Mouse (Mus musculus) MEL (cell line): ENCODE results near the gene Nudt15. TPM values are rescaled to one million over a fixed set of nuclear protein-coding genes. Genes with fewer than 3 reads are reported as not detected.

Experiments
- DNase-seq: peaks from one replicate; pipeline ENCODE4 v3.0.0; 2011; ENCODE audit warnings: low read depth, low spot score
- H3K27ac ChIP-seq: 2 replicates; pipeline ENCODE4 v1.5.1; 2012; ENCODE audit warnings: low read depth, mild to moderate bottlenecking, control low read depth, low read length, moderate library complexity; ENCODE audit not compliant: control insufficient read depth
- H3K27me3 ChIP-seq, 2 experiments: fragments of 150-350 bp in 1 of 2; sonication (generic) in 1 of 2; 2 replicates each; pipeline ENCODE4 v1.6.1; 2012; ENCODE audit warnings: low read length in 2 of 2, mild to moderate bottlenecking in 2 of 2, improper control_type of control experiment in 1 of 2, moderate library complexity in 1 of 2; ENCODE audit not compliant: insufficient read depth in 2 of 2, control insufficient read depth in 1 of 2
- H3K36me3 ChIP-seq, 2 experiments: 2 replicates each; pipeline ENCODE4 v1.6.1; 2012 to 2014; ENCODE audit warnings: low read length in 2 of 2, improper control_type of control experiment in 1 of 2, inconsistent platforms in 1 of 2, mild to moderate bottlenecking in 1 of 2; ENCODE audit not compliant: insufficient read depth in 2 of 2, control insufficient read depth in 1 of 2
- H3K4me1 ChIP-seq, 2 experiments: fragments of 150-350 bp in 1 of 2; sonication (generic) in 1 of 2; 2 replicates each; pipeline ENCODE4 v1.6.1; 2012; ENCODE audit warnings: low read length in 2 of 2, improper control_type of control experiment in 1 of 2, mild to moderate bottlenecking in 1 of 2; ENCODE audit not compliant: insufficient read depth in 2 of 2, control insufficient read depth in 1 of 2
- H3K4me3 ChIP-seq, 2 experiments: fragments of 150-350 bp in 1 of 2; sonication (generic) in 1 of 2; 2 replicates each; pipeline ENCODE4 v1.5.1; 2012; ENCODE audit warnings: low read depth in 2 of 2, low read length in 2 of 2, mild to moderate bottlenecking in 2 of 2, moderate library complexity in 2 of 2, control low read depth in 1 of 2, improper control_type of control experiment in 1 of 2; ENCODE audit not compliant: control insufficient read depth in 1 of 2, insufficient read depth in 1 of 2
- H3K79me2 ChIP-seq: 2 replicates; pipeline ENCODE4 v1.6.1; 2012; ENCODE audit warnings: mild to moderate bottlenecking, low read length, moderate library complexity; ENCODE audit not compliant: control insufficient read depth, poor library complexity, insufficient read depth
- H3K9ac ChIP-seq: 2 replicates; pipeline ENCODE4 v1.6.1; 2012; ENCODE audit warnings: low read depth, mild to moderate bottlenecking, control low read depth, low read length, moderate library complexity; ENCODE audit not compliant: control insufficient read depth, poor library complexity, severe bottlenecking
- H3K9me3 ChIP-seq: fragments of 150-350 bp; sonication (generic); replicated peaks from 2 replicates; pipeline ENCODE4 v1.6.1; 2012; ENCODE audit warnings: mild to moderate bottlenecking, low read length, improper control_type of control experiment, moderate library complexity; ENCODE audit not compliant: insufficient read depth
- CHD2 ChIP-seq: IDR thresholded peaks from 2 replicates; pipeline ENCODE4 v1.6.1; 2011; ENCODE audit warnings: low read length, improper control_type of control experiment
- E2F4 ChIP-seq: IDR thresholded peaks from 2 replicates; pipeline ENCODE4 v1.6.1; 2011; ENCODE audit warnings: low read depth, low read length, improper control_type of control experiment, borderline replicate concordance
- ELF1 ChIP-seq: IDR thresholded peaks from 2 replicates; pipeline ENCODE4 v1.6.1; 2014; ENCODE audit warnings: low read depth, mild to moderate bottlenecking, inconsistent platforms, low read length, improper control_type of control experiment, moderate library complexity
- EP300 ChIP-seq, 2 experiments: IDR thresholded peaks; 2 replicates each; pipeline ENCODE4 v1.6.1; 2011; ENCODE audit warnings: improper control_type of control experiment in 2 of 2, low read length in 2 of 2, low read depth in 1 of 2, mild to moderate bottlenecking in 1 of 2
- GABPA ChIP-seq: IDR thresholded peaks from 2 replicates; pipeline ENCODE4 v1.6.1; 2012; ENCODE audit warnings: low read depth, mild to moderate bottlenecking, inconsistent platforms, low read length, improper control_type of control experiment, moderate library complexity
- GATA1 ChIP-seq: IDR thresholded peaks from 2 replicates; pipeline ENCODE4 v1.6.1; 2011; ENCODE audit warnings: low read depth, low read length, improper control_type of control experiment
- HCFC1 ChIP-seq: IDR thresholded peaks from 2 replicates; pipeline ENCODE4 v1.6.1; 2012; ENCODE audit warnings: low read depth, mild to moderate bottlenecking, inconsistent platforms, low read length, improper control_type of control experiment, moderate library complexity
- JUND ChIP-seq: IDR thresholded peaks from 2 replicates; pipeline ENCODE4 v1.6.1; 2011; ENCODE audit warnings: low read depth, mild to moderate bottlenecking, improper control_type of control experiment, low read length
- KAT2A ChIP-seq: conservative IDR thresholded peaks from 2 replicates; pipeline ENCODE4 v1.6.1; 2012; ENCODE audit warnings: low read depth, low read length, improper control_type of control experiment, inconsistent platforms
- MAFK ChIP-seq: IDR thresholded peaks from 2 replicates; pipeline ENCODE4 v1.6.1; 2011; ENCODE audit warnings: low read depth, mild to moderate bottlenecking, low read length, improper control_type of control experiment, borderline replicate concordance
- MAX ChIP-seq: IDR thresholded peaks from 2 replicates; pipeline ENCODE4 v1.6.1; 2011; ENCODE audit warnings: low read length, improper control_type of control experiment
- MAZ ChIP-seq: IDR thresholded peaks from 2 replicates; pipeline ENCODE4 v1.6.1; 2012; ENCODE audit warnings: low read depth, mild to moderate bottlenecking, inconsistent platforms, low read length, improper control_type of control experiment
- MEF2A ChIP-seq: IDR thresholded peaks from 2 replicates; pipeline ENCODE4 v1.6.1; 2014; ENCODE audit warnings: low read depth, mild to moderate bottlenecking, inconsistent platforms, low read length, improper control_type of control experiment; ENCODE audit not compliant: poor library complexity, insufficient replicate concordance, severe bottlenecking; ENCODE audit errors: extremely low read depth
- MXI1 ChIP-seq: IDR thresholded peaks from 2 replicates; pipeline ENCODE4 v1.6.1; 2011; ENCODE audit warnings: mild to moderate bottlenecking, low read depth, low read length, improper control_type of control experiment
- MYC ChIP-seq: IDR thresholded peaks from 2 replicates; pipeline ENCODE4 v1.6.1; 2011; ENCODE audit warnings: low read depth, mild to moderate bottlenecking, low read length, improper control_type of control experiment, moderate library complexity
- POLR2A ChIP-seq, 2 experiments: IDR thresholded peaks; 2 replicates each; pipeline ENCODE4 v1.6.1; 2011 to 2012; ENCODE audit warnings: low read length in 2 of 2, mild to moderate bottlenecking in 2 of 2, control low read depth in 1 of 2, improper control_type of control experiment in 1 of 2, low read depth in 1 of 2, moderate library complexity in 1 of 2; ENCODE audit not compliant: control insufficient read depth in 1 of 2, insufficient read depth in 1 of 2, poor library complexity in 1 of 2
- POLR2AphosphoS2 ChIP-seq: IDR thresholded peaks from 2 replicates; pipeline ENCODE4 v1.6.1; 2011; ENCODE audit warnings: low read length, improper control_type of control experiment
- POLR2AphosphoS5 ChIP-seq: IDR thresholded peaks from 2 replicates; pipeline ENCODE4 v1.6.1; 2012; ENCODE audit warnings: low read depth, borderline replicate concordance, mild to moderate bottlenecking, inconsistent platforms, low read length, moderate library complexity, mixed read lengths
- RAD21 ChIP-seq: IDR thresholded peaks from 2 replicates; pipeline ENCODE4 v1.6.1; 2011; ENCODE audit warnings: mild to moderate bottlenecking, low read depth, low read length, improper control_type of control experiment
- SMC3 ChIP-seq: IDR thresholded peaks from 2 replicates; pipeline ENCODE4 v1.6.1; 2011; ENCODE audit warnings: low read depth, low read length, improper control_type of control experiment
- TAL1 ChIP-seq: IDR thresholded peaks from 2 replicates; pipeline ENCODE4 v1.6.1; 2012; ENCODE audit warnings: mild to moderate bottlenecking, inconsistent platforms, low read length, moderate library complexity, mixed read lengths
- TCF12 ChIP-seq: IDR thresholded peaks from 2 replicates; pipeline ENCODE4 v1.6.1; 2014; ENCODE audit warnings: low read depth, mild to moderate bottlenecking, inconsistent platforms, low read length, improper control_type of control experiment, moderate library complexity
- USF1 ChIP-seq: IDR thresholded peaks from 2 replicates; pipeline ENCODE4 v1.6.1; 2014; ENCODE audit warnings: low read depth, mild to moderate bottlenecking, inconsistent platforms, low read length, improper control_type of control experiment, moderate library complexity
- USF2 ChIP-seq, 2 experiments: IDR thresholded peaks; 2 replicates each; pipeline ENCODE4 v1.6.1; 2011 to 2012; ENCODE audit warnings: improper control_type of control experiment in 2 of 2, low read length in 2 of 2, borderline replicate concordance in 1 of 2, inconsistent platforms in 1 of 2, low read depth in 1 of 2, mild to moderate bottlenecking in 1 of 2; ENCODE audit not compliant: insufficient read depth in 1 of 2
- ZC3H11A ChIP-seq: IDR thresholded peaks from 2 replicates; pipeline ENCODE4 v1.6.1; 2012; ENCODE audit warnings: low read depth, mild to moderate bottlenecking, inconsistent platforms, low read length, improper control_type of control experiment
- ZKSCAN1 ChIP-seq: IDR thresholded peaks from 2 replicates; pipeline ENCODE4 v1.6.1; 2012; ENCODE audit warnings: low read depth, mild to moderate bottlenecking, inconsistent platforms, low read length, improper control_type of control experiment, moderate library complexity
- ZMIZ1 ChIP-seq: IDR thresholded peaks from 2 replicates; pipeline ENCODE4 v1.6.1; 2012; ENCODE audit warnings: low read depth, mild to moderate bottlenecking, inconsistent platforms, low read length, improper control_type of control experiment, moderate library complexity
- ZNF384 ChIP-seq: IDR thresholded peaks from 2 replicates; pipeline ENCODE4 v1.6.1; 2012; ENCODE audit warnings: low read depth, mild to moderate bottlenecking, inconsistent platforms, low read length, improper control_type of control experiment
- polyA plus RNA-seq, 2 experiments: library from polyadenylated mRNA; stranded (reverse) in 1 of 2; unstranded in 1 of 2; fragments of >175 nt in 1 of 2; fragments of >200 nt in 1 of 2; gene quantifications; 2 replicates each; pipeline versions ENCODE4 v1.2.1 to v1.2.4; 2012; ENCODE audit warnings: low replicate concordance in 2 of 2, low read depth in 1 of 2; ENCODE audit not compliant: insufficient read length in 2 of 2, insufficient read depth in 1 of 2, missing spikeins in 1 of 2
- total RNA-seq: library from RNA; depleted of rRNA; stranded (reverse); fragments of 300-350 nt; gene quantifications from 2 replicates; pipeline ENCODE4 v1.2.3, GENCODE M21; 2012

Nudt15 gene
- total and polyA plus RNA-seq, 3 experiments: 8.8 to 12.3 TPM; not detected in 1

- peak; percentile 57; the same call in 1 of the 2 replicates for TF ChIP-seq ZMIZ1
- no peak for TF ChIP-seq POLR2AphosphoS5
- no peak for TF ChIP-seq TAL1
- no peak for TF ChIP-seq USF1
- peak; percentile 62; the same call in 1 of the 2 replicates for TF ChIP-seq MYC
- no peak for TF ChIP-seq E2F4
- TF ChIP-seq MAFK: no peak
- peak; percentile 77; the same call in 1 of the 2 replicates for TF ChIP-seq ELF1
- peak; percentile 76 for TF ChIP-seq MXI1
- TF ChIP-seq GABPA: no peak; the same call in 1 of the 2 replicates
These were observed 23.1 kb downstream of the Nudt15 start, which contains the start of gene Sucla2 (continued) for GRCm38 (mm10) chr14:73524766-73525448.

- Histone ChIP-seq H3K79me2 (no peaks in the 10 kb centered on the region; the same call in 1 of the 2 replicates), H3K4me1 (peaks cover 0 to 17% of the 10 kb centered on the region in 2 experiments), H3K4me3 (peak overlapping the region; percentile 51 to 72; a peak in 3 of 4 replicates), H3K27ac (no peak overlapping the region), H3K9ac (peak overlapping the region; percentile 67), H3K27me3 (no peaks in the 10 kb centered on the region), H3K9me3 (no peaks in the 10 kb centered on the region), H3K36me3 (peaks cover 0 to 17% of the 10 kb centered on the region in 2 experiments; a peak in 2 of 4 replicates)
- peak; percentile 52 for DNase-seq
- TF ChIP-seq MAZ: no peak
- TF ChIP-seq MEF2A: no peak
- TF ChIP-seq USF2 (IDR thresholded peaks at IDR 0.05; ENCODE audit: borderline replicate concordance in 1 of 2, insufficient read depth in 1 of 2, low read depth in 1 of 2, low read length in 2 of 2): no peak
- no peak for TF ChIP-seq POLR2AphosphoS5
- no peak for TF ChIP-seq ZKSCAN1
- TF ChIP-seq CHD2: no peak
- TF ChIP-seq GATA1: no peak
- no peak for TF ChIP-seq EP300 (IDR thresholded peaks at IDR 0.05; ENCODE audit: low read depth in 1 of 2, low read length in 2 of 2)
- no peak for TF ChIP-seq HCFC1
- no peak for TF ChIP-seq KAT2A
- no peak for TF ChIP-seq ZC3H11A
- no peak for TF ChIP-seq POLR2AphosphoS2
- no peak for TF ChIP-seq TCF12
- no peak for TF ChIP-seq POLR2A (IDR thresholded peaks at IDR 0.05; ENCODE audit: control insufficient read depth in 1 of 2, insufficient read depth in 1 of 2, low read depth in 1 of 2, low read length in 2 of 2, poor library complexity in 1 of 2)
- no peak for TF ChIP-seq ZNF384
- TF ChIP-seq MAX: no peak
- no peak for TF ChIP-seq RAD21
- no peak for TF ChIP-seq MAFK
- no peak for TF ChIP-seq SMC3
- no peak for TF ChIP-seq JUND
These were observed 23.9 kb downstream of the Nudt15 start for GRCm38 (mm10) chr14:73524136-73524535.
